Comparison of ENCODE assay signal across 10 mouse cellular contexts in genomic region chr14:48664841-48665815, GRCm38 (mm10). TPM values are rescaled to one million over a fixed set of nuclear protein-coding genes. Genes with fewer than 3 reads are reported as not detected.
DNase-seq lines count a peak whose midpoint lies in the region; ATAC-seq lines count a peak whose summit lies in the region.
"Had no signal": no experiment of that assay in that cellular context is flagged by ENCODE, and none has a peak within 500 bp of the region (broad histone marks: within the 10 kb centered on the region; RNA-seq: fewer than 3 reads in every experiment).

No protein-coding gene starts in this region.

- peaks cover 24% of the 10 kb centered on the region for H3K4me1 ChIP-seq in heart, embryonic 10.5 days
- H3K4me1 ChIP-seq in brown adipose tissue, adult 24 weeks (ENCODE audit: control insufficient read depth, insufficient read depth, insufficient read length, low read length) = no peaks in the 10 kb centered on the region
- H3K4me1 ChIP-seq in midbrain, embryonic 10.5 days = peaks cover 53% of the 10 kb centered on the region

- WGBS in heart, embryonic 10.5 days = 2% methylated on average over 50 of the region's 50 CpGs
- under 1% methylated on average over 50 of the region's 50 CpGs for whole genome bisulfite sequencing in midbrain, embryonic 10.5 days

- H3K9me3 ChIP-seq in heart, embryonic 10.5 days = no peaks in the 10 kb centered on the region
- H3K9me3 ChIP-seq in midbrain, embryonic 10.5 days (replicated peaks) = no peaks in the 10 kb centered on the region

- H3K36me3 ChIP-seq in heart, embryonic 10.5 days = no peaks in the 10 kb centered on the region
- H3K36me3 ChIP-seq in midbrain, embryonic 10.5 days = peaks cover 47% of the 10 kb centered on the region

- ATAC-seq in granulocyte monocyte progenitor cell, adult 5-6 weeks (replicated peaks; ENCODE audit: poor library complexity, severe bottlenecking) = peak; percentile 36; the same call in 1 of the 2 replicates

- H3K27me3 ChIP-seq in heart, embryonic 10.5 days (ENCODE audit: insufficient read depth, poor library complexity, severe bottlenecking) = peaks cover 97% of the 10 kb centered on the region
- H3K27me3 ChIP-seq in midbrain, embryonic 10.5 days (ENCODE audit: low read depth, poor library complexity, severe bottlenecking) = peaks cover 72% of the 10 kb centered on the region

- H3K4me3 ChIP-seq in heart, embryonic 10.5 days = peak overlapping the region; percentile 39
- H3K4me3 ChIP-seq in brown adipose tissue, adult 24 weeks (ENCODE audit: insufficient read depth, low read depth, low read length) = peak overlapping the region; percentile 14; the same call in 1 of the 2 replicates
- peak overlapping the region; percentile 97 for H3K4me3 ChIP-seq in midbrain, embryonic 10.5 days

- no peak for DNase-seq in heart, embryonic 10.5 days (ENCODE audit: low spot score)
- no peak for DNase-seq in heart, adult 9 months (ENCODE audit: low spot score in 2 of 2)
- DNase-seq in midbrain, embryonic 10.5 days (ENCODE audit: low spot score) = peak; percentile 73
- no peak for DNase-seq in urinary bladder, postnatal 36 days (ENCODE audit: low spot score in 2 of 2)
- DNase-seq in spleen, postnatal 10 days (ENCODE audit: low spot score in 2 of 2) = no peak
- DNase-seq in urinary bladder, adult 18-20 months (ENCODE audit: low spot score in 2 of 2) = no peak

- no peak overlapping the region for H3K27ac ChIP-seq in heart, embryonic 10.5 days
- no peak overlapping the region for H3K27ac ChIP-seq in brown adipose tissue, adult 24 weeks (replicated peaks; ENCODE audit: low read depth, low read length)
- peak overlapping the region; percentile 100 for H3K27ac ChIP-seq in midbrain, embryonic 10.5 days (replicated peaks)

RNA-seq across cellular contexts. Expression of gene Otx2, which starts 8.5 kb away (rescaled TPM):
- 0.20 and 0.57 TPM in 2 replicates for polyA plus RNA-seq in heart, embryonic 10.5 days (2016; fragmentation: Nextera tagmentation; extraction: Ambion mirVana)
- not detected in 2 replicates for polyA plus RNA-seq in brown adipose tissue, adult 24 weeks (2012; ENCODE audit: insufficient read depth, insufficient read length, missing spikeins)
- total RNA-seq in granulocyte monocyte progenitor cell, adult 5-6 weeks (2014; fragmentation: Nextera tagmentation) = not detected in 2 replicates
- not detected in 2 replicates for total RNA-seq in granulocyte monocyte progenitor cell, adult 5-6 weeks (2017)
- 149 and 169 TPM in 2 replicates for polyA plus RNA-seq in midbrain, embryonic 10.5 days (2016; fragmentation: Nextera tagmentation; extraction: Ambion mirVana)
- total RNA-seq: heart, postnatal 14 days; MEL had no signal

Comparison
In these comparisons a context has a peak if more than half of its experiments do, and no peak if none do; other contexts are left out.
1. H3K4me3 ChIP-seq: peak in every context shown above with its lines; median percentile 97 in midbrain, embryonic 10.5 days; 39 in heart, embryonic 10.5 days; 14 in brown adipose tissue, adult 24 weeks.
2. RNA of gene Otx2, which starts 8.5 kb away (polyA plus RNA-seq): 149 to 169 TPM in midbrain, embryonic 10.5 days; 0.20 to 0.57 TPM in heart, embryonic 10.5 days and not detected in brown adipose tissue, adult 24 weeks; every median in the first group is over 10 times any median in the second.